9 mouse cellular contexts compared by ENCODE assay signal in genomic region chr4:122998537-122999262, GRCm38 (mm10). TPM values are rescaled to one million over a fixed set of nuclear protein-coding genes. Genes with fewer than 3 reads are reported as not detected.
A peak's percentile ranks its signal among the peaks of the same experiment; 100 is the strongest.
DNase-seq lines count a peak whose midpoint lies in the region; ATAC-seq lines count a peak whose summit lies in the region.
"Had no signal": no experiment of that assay in that cellular context is flagged by ENCODE, and none has a peak within 500 bp of the region (broad histone marks: within the 10 kb centered on the region; RNA-seq: fewer than 3 reads in every experiment).

No protein-coding gene starts in this region.

- H3K9ac ChIP-seq in hindbrain, embryonic 12.5 days: peak overlapping the region; percentile 52
- peak overlapping the region; percentile 98 for H3K9ac ChIP-seq in midbrain, embryonic 13.5 days (replicated peaks)

- intact Hi-C loops in heart, postnatal 14 days (cut with DNase I): no loop called here

- H3K4me1 ChIP-seq in heart, embryonic 10.5 days: peaks cover 32% of the 10 kb centered on the region
- peaks cover 52% of the 10 kb centered on the region for H3K4me1 ChIP-seq in hindbrain, embryonic 12.5 days
- peaks cover 57% of the 10 kb centered on the region for H3K4me1 ChIP-seq in midbrain, embryonic 13.5 days (replicated peaks)

- peak overlapping the region; percentile 82 for H3K4me2 ChIP-seq in hindbrain, embryonic 12.5 days (replicated peaks)
- H3K4me2 ChIP-seq in midbrain, embryonic 13.5 days (replicated peaks): peak overlapping the region; percentile 84

- H3K9me3 ChIP-seq in heart, embryonic 10.5 days: no peaks in the 10 kb centered on the region
- no peaks in the 10 kb centered on the region for H3K9me3 ChIP-seq in hindbrain, embryonic 12.5 days (replicated peaks)
- H3K9me3 ChIP-seq in midbrain, embryonic 13.5 days: no peaks in the 10 kb centered on the region

- H3K4me3 ChIP-seq in heart, embryonic 10.5 days: peak overlapping the region; percentile 35
- H3K4me3 ChIP-seq in hindbrain, embryonic 12.5 days: peak overlapping the region; percentile 80
- peak overlapping the region; percentile 81 for H3K4me3 ChIP-seq in midbrain, embryonic 13.5 days (replicated peaks)

- H3K27ac ChIP-seq in heart, embryonic 10.5 days: peak overlapping the region; percentile 23
- peak overlapping the region; percentile 96 for H3K27ac ChIP-seq in hindbrain, embryonic 12.5 days
- H3K27ac ChIP-seq in midbrain, embryonic 13.5 days: peak overlapping the region; percentile 97

- no peaks in the 10 kb centered on the region; the same call in 1 of the 2 replicates for H3K36me3 ChIP-seq in heart, embryonic 10.5 days
- H3K36me3 ChIP-seq in hindbrain, embryonic 12.5 days: peaks cover 23% of the 10 kb centered on the region
- peaks cover 37% of the 10 kb centered on the region for H3K36me3 ChIP-seq in midbrain, embryonic 13.5 days

- DNase-seq in heart, embryonic 10.5 days (ENCODE audit: low spot score): no peak
- no peak for DNase-seq in heart, postnatal 14 days
- peak; percentile 84 for DNase-seq in R1 (ENCODE audit: low read depth, low spot score)
- DNase-seq in gastrocnemius, adult 18-20 months (ENCODE audit: low spot score): no peak
- no peak for DNase-seq in thymus, adult 18-20 months
- no peak for DNase-seq in cerebellum, adult 9-11 months

- 14% methylated on average over 12 of the region's 12 CpGs for WGBS in heart, embryonic 10.5 days
- WGBS in hindbrain, embryonic 12.5 days: 8% methylated on average over 12 of the region's 12 CpGs
- 2% methylated on average over 12 of the region's 12 CpGs for WGBS in midbrain, embryonic 13.5 days

- H3K27me3 ChIP-seq in heart, embryonic 10.5 days (ENCODE audit: insufficient read depth, poor library complexity, severe bottlenecking): peaks cover 42% of the 10 kb centered on the region
- no peaks in the 10 kb centered on the region for H3K27me3 ChIP-seq in hindbrain, embryonic 12.5 days
- no peaks in the 10 kb centered on the region for H3K27me3 ChIP-seq in midbrain, embryonic 13.5 days

- peak; percentile 70 for ATAC-seq in hindbrain, embryonic 12.5 days (ENCODE audit: low FRiP score)
- ATAC-seq in midbrain, embryonic 13.5 days: peak; percentile 71

RNA-seq across cellular contexts. Expression of gene Mycl, which starts 3.2 kb away (rescaled TPM):
- polyA plus RNA-seq in heart, embryonic 10.5 days (2016; fragmentation: Nextera tagmentation; extraction: Ambion mirVana): 2.5 and 8.6 TPM in 2 replicates
- under 1 TPM; 0.32 to 0.62 TPM for total RNA-seq in heart, postnatal 14 days (2021)
- 103 and 105 TPM in 2 replicates for polyA plus RNA-seq in hindbrain, embryonic 12.5 days (2016; fragmentation: Nextera tagmentation; extraction: Ambion mirVana)
- 95.2 and 101 TPM in 2 replicates for polyA plus RNA-seq in midbrain, embryonic 13.5 days (2015; fragmentation: Nextera tagmentation; extraction: Ambion mirVana)
- total RNA-seq in gastrocnemius, adult 18-20 months (2021): under 1 TPM; 0.12 to 0.64 TPM

RNA-seq across cellular contexts. Expression of gene Trit1, which starts 17.7 kb away (rescaled TPM):
- 15.0 and 18.3 TPM in 2 replicates for polyA plus RNA-seq in heart, embryonic 10.5 days (2016; fragmentation: Nextera tagmentation; extraction: Ambion mirVana)
- 1 to 10 TPM; 5.7 to 7.0 TPM for total RNA-seq in heart, postnatal 14 days (2021)
- polyA plus RNA-seq in hindbrain, embryonic 12.5 days (2016; fragmentation: Nextera tagmentation; extraction: Ambion mirVana): 23.3 and 26.7 TPM in 2 replicates
- 27.6 and 30.9 TPM in 2 replicates for polyA plus RNA-seq in midbrain, embryonic 13.5 days (2015; fragmentation: Nextera tagmentation; extraction: Ambion mirVana)
- 1 to 10 TPM; 6.5 to 6.8 TPM for total RNA-seq in gastrocnemius, adult 18-20 months (2021)

RNA-seq across cellular contexts. Expression of gene Mfsd2a, which starts 37.7 kb away (rescaled TPM):
- polyA plus RNA-seq in heart, embryonic 10.5 days (2016; fragmentation: Nextera tagmentation; extraction: Ambion mirVana): 1.6 and 2.0 TPM in 2 replicates
- under 1 TPM in 1 of 2 experiments, not detected in 1; 0.24 TPM for total RNA-seq in heart, postnatal 14 days (2021)
- 28.5 and 28.7 TPM in 2 replicates for polyA plus RNA-seq in hindbrain, embryonic 12.5 days (2016; fragmentation: Nextera tagmentation; extraction: Ambion mirVana)
- 31.7 and 32.5 TPM in 2 replicates for polyA plus RNA-seq in midbrain, embryonic 13.5 days (2015; fragmentation: Nextera tagmentation; extraction: Ambion mirVana)
- total RNA-seq in gastrocnemius, adult 18-20 months (2021): under 1 TPM; 0.39 to 0.81 TPM
- total RNA-seq: common myeloid progenitor, adult 5-6 weeks had no signal

Comparison
In these comparisons a context has a peak if more than half of its experiments do, and no peak if none do; other contexts are left out.
1. H3K27ac ChIP-seq: peak in every context shown above with its lines; median percentile 97 in midbrain, embryonic 13.5 days; 96 in hindbrain, embryonic 12.5 days; 23 in heart, embryonic 10.5 days.
2. RNA of gene Mycl, which starts 3.2 kb away (polyA plus RNA-seq): 103 to 105 TPM in hindbrain, embryonic 12.5 days and 95.2 to 101 TPM in midbrain, embryonic 13.5 days; 2.5 to 8.6 TPM in heart, embryonic 10.5 days; every median in the first group is over 10 times any median in the second.
3. Peak in every context shown above with its lines, with median percentiles within 50 percentile points of each other: H3K4me3 ChIP-seq.